Mouse (Mus musculus): Measurements from ENCODE around the gene Abcg1.

The Abcg1 gene

GRCm38 (mm10) chr17:31079078-31079840 lies 21.8 kb downstream of the Abcg1 start:
- DNase-seq (ENCODE audit: low spot score) = no peak

GRCm38 (mm10) chr17:31082296-31083078 lies 25.0 kb downstream of the Abcg1 start:
- DNase-seq (ENCODE audit: low spot score) = no peak

- DNase-seq (ENCODE audit: low spot score) = no peak
Observed at GRCm38 (mm10) chr17:31085519-31085918, 28.0 kb downstream of the Abcg1 start.

GRCm38 (mm10) chr17:31086196-31086595 lies 28.7 kb downstream of the Abcg1 start:
- DNase-seq (ENCODE audit: low spot score) = no peak

- no peak for DNase-seq (ENCODE audit: low spot score)
Observed at GRCm38 (mm10) chr17:31088711-31089110, 31.2 kb downstream of the Abcg1 start.

- DNase-seq (ENCODE audit: low spot score) = no peak
Observed at GRCm38 (mm10) chr17:31089848-31090247, 32.4 kb downstream of the Abcg1 start.

GRCm38 (mm10) chr17:31091023-31091735 lies 33.7 kb downstream of the Abcg1 start:
- DNase-seq (ENCODE audit: low spot score) = no peak

GRCm38 (mm10) chr17:31094781-31095180 lies 37.3 kb downstream of the Abcg1 start:
- DNase-seq (ENCODE audit: low spot score) = no peak

GRCm38 (mm10) chr17:31095570-31095969 lies 38.1 kb downstream of the Abcg1 start:
- DNase-seq (ENCODE audit: low spot score) = no peak

- DNase-seq (ENCODE audit: low spot score) = no peak
Observed at GRCm38 (mm10) chr17:31096893-31097292, 39.4 kb downstream of the Abcg1 start.

GRCm38 (mm10) chr17:31098788-31099187 lies 41.3 kb downstream of the Abcg1 start:
- DNase-seq (ENCODE audit: low spot score) = no peak

- no peak for DNase-seq (ENCODE audit: low spot score)
Observed at GRCm38 (mm10) chr17:31103007-31103570, 45.6 kb downstream of the Abcg1 start.

GRCm38 (mm10) chr17:31103823-31104222 lies 46.3 kb downstream of the Abcg1 start:
- no peak for DNase-seq (ENCODE audit: low spot score)

GRCm38 (mm10) chr17:31108388-31108787 lies 50.9 kb downstream of the Abcg1 start:
- no peak for DNase-seq (ENCODE audit: low spot score)

GRCm38 (mm10) chr17:31113191-31113856 lies 55.8 kb downstream of the Abcg1 start:
- DNase-seq (ENCODE audit: low spot score) = no peak

GRCm38 (mm10) chr17:31116063-31116462 lies 58.6 kb downstream of the Abcg1 start:
- DNase-seq (ENCODE audit: low spot score) = no peak

- no peak for DNase-seq (ENCODE audit: low spot score)
Observed at GRCm38 (mm10) chr17:31117946-31118345, 60.5 kb downstream of the Abcg1 start.

GRCm38 (mm10) chr17:31119429-31119828 lies 62.0 kb downstream of the Abcg1 start:
- DNase-seq (ENCODE audit: low spot score) = peak; percentile 67

- DNase-seq (ENCODE audit: low spot score) = peak; percentile 20
Observed at GRCm38 (mm10) chr17:31121975-31122374, 64.5 kb downstream of the Abcg1 start.

- DNase-seq (ENCODE audit: low spot score) = no peak
Observed at GRCm38 (mm10) chr17:31125548-31126266, 68.2 kb downstream of the Abcg1 start.

GRCm38 (mm10) chr17:31128708-31129318 lies 71.3 kb downstream of the Abcg1 start:
- DNase-seq (ENCODE audit: low spot score) = no peak

Measured in ovary, postnatal 36 days (tissue).